Mouse (Mus musculus) spleen, embryonic (tissue): ENCODE measurements around the gene Nid2.

Source experiments
- CTCF ChIA-PET: fragments of 350-600 bp; sonication (Branson Sonifier 250); formaldehyde crosslinking; loops from one replicate; lab custom pipeline; 2022; lab: Charles Lee

The Nid2 gene

GRCm38 (mm10) chr14:19853471-19853870, 102.4 kb downstream of the Nid2 start:
- CTCF ChIA-PET, result no interaction called here

GRCm38 (mm10) chr14:19858279-19858678, 107.2 kb downstream of the Nid2 start:
- CTCF ChIA-PET, result no interaction called here

GRCm38 (mm10) chr14:19858808-19859776, 108.0 kb downstream of the Nid2 start:
- CTCF ChIA-PET, result interaction anchor here (0.7 to 0.8 kb wide), 4 partner anchors 191 to 212 kb away, joined by 5 to 15 read pairs (median 7); no protein-coding TSS in a partner anchor

GRCm38 (mm10) chr14:19860281-19860680, 109.2 kb downstream of the Nid2 start:
- CTCF ChIA-PET, result no interaction called here
